ENCODE assay signal across 22 mouse cellular contexts in genomic region chr2:61603461-61603860, GRCm38 (mm10). TPM values are rescaled to one million over a fixed set of nuclear protein-coding genes. Genes with fewer than 3 reads are reported as not detected.
DNase-seq lines count a peak whose midpoint lies in the region; ATAC-seq and TF ChIP-seq lines count a peak whose summit lies in the region.
"Had no signal": no experiment of that assay in that cellular context is flagged by ENCODE, and none has a peak within 500 bp of the region (broad histone marks: within the 10 kb centered on the region; RNA-seq: fewer than 3 reads in every experiment).

No protein-coding gene starts in this region.

- no peaks in the 10 kb centered on the region for H3K27me3 ChIP-seq in CH12.LX (replicated peaks)
- no peaks in the 10 kb centered on the region for H3K27me3 ChIP-seq in hindbrain, embryonic 16.5 days (replicated peaks; ENCODE audit: control insufficient read depth, insufficient read depth, low read length)
- H3K27me3 ChIP-seq: forebrain, embryonic 13.5 days; hindbrain, embryonic 12.5 days; hindbrain, embryonic 15.5 days; intestine, embryonic 15.5 days had no signal

- TF ChIP-seq EP300 in CH12.LX (IDR thresholded peaks at IDR 0.05; ENCODE audit: low read length): no peak

- in situ Hi-C loops in CH12.LX (cut with MboI; ENCODE audit: low pct_ligation_motif_present, low pct_unique_long_range_greater_than_20kb, low sequenced_read_pairs): no loop called here

- no peak for TF ChIP-seq CTCF in CH12.LX (conservative IDR thresholded peaks at IDR 0.05 in 1 of 2, IDR thresholded peaks at IDR 0.05 in 1 of 2; ENCODE audit: low read depth in 2 of 2, low read length in 2 of 2)

- H3K9me3 ChIP-seq in CH12.LX (replicated peaks; ENCODE audit: low read length): no peaks in the 10 kb centered on the region
- H3K9me3 ChIP-seq in hindbrain, embryonic 16.5 days (ENCODE audit: control insufficient read depth, low read length): no peaks in the 10 kb centered on the region
- H3K9me3 ChIP-seq: forebrain, embryonic 10.5 days; forebrain, embryonic 13.5 days; hindbrain, embryonic 12.5 days; hindbrain, embryonic 15.5 days; intestine, embryonic 15.5 days had no signal

- no peak overlapping the region for H3K4me2 ChIP-seq in CH12.LX (ENCODE audit: insufficient read depth, low read depth, poor library complexity, severe bottlenecking)
- H3K4me2 ChIP-seq in hindbrain, embryonic 16.5 days (ENCODE audit: low read length): no peak overlapping the region
- H3K4me2 ChIP-seq: forebrain, embryonic 13.5 days; heart, embryonic 11.5 days; hindbrain, embryonic 12.5 days; hindbrain, embryonic 15.5 days; intestine, embryonic 15.5 days had no signal

- peaks cover 60% of the 10 kb centered on the region for H3K79me2 ChIP-seq in CH12.LX (replicated peaks; ENCODE audit: control insufficient read depth, extremely low read depth, insufficient read depth, poor library complexity, severe bottlenecking)

- TF ChIP-seq POLR2A in CH12.LX (IDR thresholded peaks at IDR 0.05; ENCODE audit: low read depth, low read length): no peak

- H3K27ac ChIP-seq in CH12.LX (ENCODE audit: insufficient read depth, low read depth): no peak overlapping the region
- H3K27ac ChIP-seq in hindbrain, embryonic 16.5 days (ENCODE audit: low read depth, low read length): no peak overlapping the region
- H3K27ac ChIP-seq: forebrain, embryonic 10.5 days; forebrain, embryonic 13.5 days; hindbrain, embryonic 12.5 days; hindbrain, embryonic 15.5 days; intestine, embryonic 15.5 days had no signal

- peak; percentile 28 for DNase-seq in adrenal gland, postnatal 10 days
- DNase-seq in adrenal gland, postnatal 4 days (ENCODE audit: low spot score in 2 of 2): no peak
- no peak for DNase-seq in CH12.LX (ENCODE audit: extremely low read depth)
- DNase-seq in adrenal gland, postnatal 25 days: peak; percentile 14
- DNase-seq in spleen, adult 18-20 months: no peak
- DNase-seq: B cell, adult 2 months; cerebellum, adult 11-12 months; cerebellum, adult 8-10 months; cerebellum, postnatal 10 days; gastrocnemius, postnatal 10 days; gastrocnemius, postnatal 36 days; kidney, adult 11 months; kidney, adult 9 months had no signal

- no peak overlapping the region for H3K9ac ChIP-seq in CH12.LX (ENCODE audit: insufficient read depth, low read depth)
- no peak overlapping the region for H3K9ac ChIP-seq in hindbrain, embryonic 16.5 days (ENCODE audit: low read depth, low read length)
- H3K9ac ChIP-seq: forebrain, embryonic 13.5 days; hindbrain, embryonic 12.5 days; hindbrain, embryonic 15.5 days; intestine, embryonic 15.5 days had no signal

- H3K36me3 ChIP-seq in CH12.LX (replicated peaks in 1 of 2; ENCODE audit: control insufficient read depth in 1 of 2, insufficient read depth in 1 of 2, low read length in 1 of 2): peaks cover 6 to 48% of the 10 kb centered on the region in 2 experiments
- no peaks in the 10 kb centered on the region for H3K36me3 ChIP-seq in hindbrain, embryonic 16.5 days (ENCODE audit: control insufficient read depth, insufficient read depth, low read length)
- H3K36me3 ChIP-seq: forebrain, embryonic 10.5 days; hindbrain, embryonic 12.5 days; hindbrain, embryonic 15.5 days; intestine, embryonic 15.5 days had no signal

- WGBS in hindbrain, embryonic 16.5 days: 76% methylated on average over 3 of the region's 3 CpGs

- dilution Hi-C loops in CH12.LX (cut with MboI; ENCODE audit: extremely low pct_ligation_motif_present, extremely low pct_unique_long_range_greater_than_20kb, low sequenced_read_pairs): no loop called here

- no peak for ATAC-seq in hindbrain, embryonic 16.5 days
- ATAC-seq: activated CD4-positive, CD25-positive, alpha-beta regulatory T cell, adult 4 months; forebrain, embryonic 13.5 days; forebrain, embryonic 16.5 days; intestine, embryonic 15.5 days had no signal

- peaks cover 2 to 78% of the 10 kb centered on the region in 2 experiments for H3K4me1 ChIP-seq in CH12.LX (ENCODE audit: control insufficient read depth in 1 of 2, insufficient read depth in 2 of 2)
- no peaks in the 10 kb centered on the region for H3K4me1 ChIP-seq in hindbrain, embryonic 16.5 days (ENCODE audit: control insufficient read depth, insufficient read depth, low read depth, low read length)
- H3K4me1 ChIP-seq: forebrain, embryonic 10.5 days; forebrain, embryonic 13.5 days; hindbrain, embryonic 12.5 days; hindbrain, embryonic 15.5 days; intestine, embryonic 15.5 days had no signal

- no peak overlapping the region for H3K4me3 ChIP-seq in CH12.LX (replicated peaks in 1 of 3; ENCODE audit: low read depth in 2 of 3, low read length in 2 of 3, poor library complexity in 1 of 3)
- no peak overlapping the region for H3K4me3 ChIP-seq in hindbrain, embryonic 16.5 days (ENCODE audit: low read length)
- H3K4me3 ChIP-seq: forebrain, embryonic 10.5 days; forebrain, embryonic 13.5 days; hindbrain, embryonic 12.5 days; hindbrain, embryonic 15.5 days; intestine, embryonic 15.5 days had no signal

- TF ChIP-seq RAD21 in CH12.LX (IDR thresholded peaks at IDR 0.05; ENCODE audit: low read depth, low read length): no peak

TF ChIP-seq in CH12.LX, 34 proteins besides CTCF, POLR2A, EP300 and RAD21:
- TF ChIP-seq BHLHE40 (IDR thresholded peaks at IDR 0.05; ENCODE audit: low read depth, low read length): 0 out of 2 replicates have a peak, but pooled peaks have one; percentile 12
- TF ChIP-seq SMC3 (IDR thresholded peaks at IDR 0.05; ENCODE audit: low read depth, low read length): no peak
- no peak for TF ChIP-seq MAFK (IDR thresholded peaks at IDR 0.05; ENCODE audit: insufficient replicate concordance, low read length)

RNA-seq across cellular contexts. Expression of gene Tank, which starts 25.1 kb away (rescaled TPM):
- 10 to 100 TPM; 36.8 to 37.2 TPM for total RNA-seq in adrenal gland, postnatal 10 days (2021)
- 10 to 100 TPM; 35.3 to 35.5 TPM for total RNA-seq in adrenal gland, postnatal 4 days (2021)
- total RNA-seq in CH12.LX (2012; rRNA removed) (42.3 and 45.7 TPM in 2 replicates), CH12.LX (2014; rRNA removed) (152 and 180 TPM in 2 replicates)
- polyA plus RNA-seq in CH12.LX (2012; ENCODE audit: insufficient read length, low read depth): 66.4 and 68.7 TPM in 2 replicates
- 46.7 and 56.3 TPM in 2 replicates for total RNA-seq in adrenal gland, postnatal 25 days (2021)
- 28.0 and 29.0 TPM in 2 replicates for polyA plus RNA-seq in hindbrain, embryonic 16.5 days (2015; fragmentation: Nextera tagmentation; extraction: Ambion mirVana)

Comparison
In these comparisons a context has a peak if more than half of its experiments do, and no peak if none do; other contexts are left out.
1. DNase-seq: peak in adrenal gland, postnatal 10 days (single experiment) and adrenal gland, postnatal 25 days (single experiment); none in adrenal gland, postnatal 4 days (0 of 2), CH12.LX (single experiment) and spleen, adult 18-20 months (0 of 2).